Mouse (Mus musculus) activated CD4-positive, CD25-positive, alpha-beta regulatory T cell (primary cell): ENCODE results near the gene Prdm8. TPM values are rescaled to one million over a fixed set of nuclear protein-coding genes. Genes with fewer than 3 reads are reported as not detected.

Experiments
- polyA plus RNA-seq, 2 experiments: library from polyadenylated mRNA; unstranded; fragments of 100-300 nt; shearing (Covaris generic); gene quantifications; one replicate each; pipeline ENCODE4 v1.2.1; 2017

The Prdm8 gene
- polyA plus RNA-seq = under 1 TPM in 1 of 2 experiments, not detected in 1; 0.20 TPM

DNA sequence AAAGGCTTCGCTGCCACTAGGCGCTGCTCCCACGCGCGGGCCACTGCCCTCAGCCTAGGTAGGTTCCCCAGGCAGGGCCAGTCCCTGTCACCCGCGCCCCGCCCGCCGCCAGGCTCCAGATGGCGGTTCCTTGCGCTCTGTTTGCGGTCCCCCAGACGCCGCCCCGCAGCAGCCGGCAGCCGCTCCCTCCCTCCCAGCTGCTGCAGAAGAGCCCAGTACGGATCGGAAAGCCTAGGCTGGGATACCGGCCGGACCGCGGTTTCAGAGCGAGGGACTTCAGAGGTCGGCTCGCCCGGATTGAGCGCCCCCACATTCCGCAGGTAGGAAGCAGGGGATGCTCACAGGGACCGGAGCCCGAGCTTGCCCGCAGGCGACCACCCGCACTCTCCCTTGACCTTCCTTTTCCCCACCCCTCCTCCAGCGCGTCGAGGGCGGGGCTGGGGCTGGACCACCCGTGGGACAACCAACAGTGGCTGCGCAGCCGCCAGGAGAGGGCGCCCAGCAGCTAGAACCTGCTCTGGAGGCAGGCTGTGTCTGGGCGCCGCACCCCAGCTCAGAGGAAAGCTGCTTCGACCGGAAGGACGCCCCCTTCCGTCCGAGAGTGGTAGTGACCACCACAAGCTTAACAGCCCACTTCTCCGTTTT lies at the start of gene Prdm8:
TSS of gene Prdm8 (plus strand) at position 19 of the 645 bp plus-strand sequence.

Other genes starting within 250 kb of the Prdm8 start
- 10 to 100 TPM; 13.5 to 41.5 TPM for gene Antxr2, start 136.2 kb upstream of the Prdm8 start, polyA plus RNA-seq
- under 1 TPM in 1 of 2 experiments, not detected in 1; 0.29 TPM for gene Fgf5, start 87.0 kb downstream of the Prdm8 start, polyA plus RNA-seq
- not detected for gene Cfap299, start 162.1 kb downstream of the Prdm8 start, polyA plus RNA-seq